Mouse (Mus musculus) testis, adult 2 months (tissue): ENCODE data around the gene Stard3nl. TPM values are rescaled to one million over a fixed set of nuclear protein-coding genes. Genes with fewer than 3 reads are reported as not detected.

Experiments
- H3K27ac ChIP-seq: fragments of 200-500 bp; 2 replicates; pipeline ENCODE4 v1.5.1; 2012; ENCODE audit warnings: low read depth, low read length; ENCODE audit not compliant: control insufficient read depth, insufficient read depth
- H3K27me3 ChIP-seq: fragments of 200-500 bp; 2 replicates; pipeline ENCODE4 v1.6.1; 2012; ENCODE audit warnings: mild to moderate bottlenecking, low read length, moderate library complexity; ENCODE audit not compliant: control insufficient read depth, insufficient read depth
- H3K36me3 ChIP-seq: fragments of 200-500 bp; 2 replicates; pipeline ENCODE4 v1.6.1; 2012; ENCODE audit warnings: mild to moderate bottlenecking, low read length; ENCODE audit not compliant: control insufficient read depth, insufficient read depth
- H3K4me1 ChIP-seq: fragments of 200-500 bp; 2 replicates; pipeline ENCODE4 v1.6.1; 2012; ENCODE audit warnings: low read length; ENCODE audit not compliant: control insufficient read depth, insufficient read depth
- H3K4me3 ChIP-seq: fragments of 200-500 bp; 2 replicates; pipeline ENCODE4 v1.5.1; 2012; ENCODE audit warnings: low read depth, mild to moderate bottlenecking, low read length, moderate library complexity, mixed read lengths; ENCODE audit not compliant: control insufficient read depth
- CTCF ChIP-seq: fragments of 200-500 bp; IDR thresholded peaks from 2 replicates; pipeline ENCODE4 v1.5.1; 2012; ENCODE audit warnings: low read depth, mild to moderate bottlenecking, inconsistent platforms, low read length, moderate library complexity; ENCODE audit not compliant: control insufficient read depth, insufficient read depth, insufficient replicate concordance
- POLR2A ChIP-seq: fragments of 200-500 bp; IDR thresholded peaks from 2 replicates; pipeline ENCODE4 v1.6.1; 2012; ENCODE audit warnings: low read depth, mild to moderate bottlenecking, inconsistent platforms, low read length, moderate library complexity; ENCODE audit not compliant: control insufficient read depth
- polyA plus RNA-seq: library from polyadenylated mRNA; depleted of rRNA; stranded (reverse); fragments of >200 nt; gene quantifications from 2 replicates; pipeline ENCODE4 v1.2.3, GENCODE M21; 2012

Stard3nl gene
- polyA plus RNA-seq, 1 experiment = 11.7 TPM

GRCm38 (mm10) chr13:19385226-19385625 is 10.4 kb downstream of the Stard3nl start:
- H3K36me3 ChIP-seq = no peaks in the 10 kb centered on the region
- H3K27me3 ChIP-seq = no peaks in the 10 kb centered on the region
- peaks cover 2% of the 10 kb centered on the region; the same call in 1 of the 2 replicates for H3K4me1 ChIP-seq
- no peak overlapping the region for H3K4me3 ChIP-seq
- H3K27ac ChIP-seq = no peak overlapping the region
- no peak for TF ChIP-seq CTCF
- TF ChIP-seq POLR2A = no peak

- TF ChIP-seq POLR2A (no peak), CTCF (no peak)
- no peaks in the 10 kb centered on the region for H3K27me3 ChIP-seq
- no peak overlapping the region for H3K27ac ChIP-seq
Observed at GRCm38 (mm10) chr13:19381112-19381828, 14.3 kb downstream of the Stard3nl start.

GRCm38 (mm10) chr13:19379313-19379712 is 16.3 kb downstream of the Stard3nl start:
- no peaks in the 10 kb centered on the region for H3K36me3 ChIP-seq
- no peaks in the 10 kb centered on the region for H3K4me1 ChIP-seq
- no peak overlapping the region for H3K27ac ChIP-seq
- no peak overlapping the region for H3K4me3 ChIP-seq
- H3K27me3 ChIP-seq = no peaks in the 10 kb centered on the region
- TF ChIP-seq POLR2A (no peak), CTCF (no peak)

More at GRCm38 (mm10) chr13:19381112-19381828, 14.3 kb downstream of the Stard3nl start:
- Histone ChIP-seq H3K36me3 (no peaks in the 10 kb centered on the region), H3K4me3 (no peak overlapping the region), H3K4me1 (no peaks in the 10 kb centered on the region)

GRCm38 (mm10) chr13:19372133-19372729 is 23.4 kb downstream of the Stard3nl start:
- TF ChIP-seq CTCF (no peak), POLR2A (no peak)
- H3K27me3 ChIP-seq = no peaks in the 10 kb centered on the region
- no peak overlapping the region for H3K27ac ChIP-seq
- H3K36me3 ChIP-seq = no peaks in the 10 kb centered on the region
- H3K4me1 ChIP-seq = no peaks in the 10 kb centered on the region
- no peak overlapping the region for H3K4me3 ChIP-seq

- no peaks in the 10 kb centered on the region for H3K4me1 ChIP-seq
- no peaks in the 10 kb centered on the region for H3K27me3 ChIP-seq
- H3K36me3 ChIP-seq = no peaks in the 10 kb centered on the region
- no peak overlapping the region for H3K27ac ChIP-seq
- no peak for TF ChIP-seq POLR2A
- TF ChIP-seq CTCF = no peak
- no peak overlapping the region for H3K4me3 ChIP-seq
Observed at GRCm38 (mm10) chr13:19368817-19369216, 26.8 kb downstream of the Stard3nl start.

GRCm38 (mm10) chr13:19367536-19367935 is 28.1 kb downstream of the Stard3nl start:
- TF ChIP-seq CTCF (no peak), POLR2A (no peak)
- H3K27ac ChIP-seq = no peak overlapping the region
- no peaks in the 10 kb centered on the region for H3K27me3 ChIP-seq
- H3K4me1 ChIP-seq = no peaks in the 10 kb centered on the region
- H3K4me3 ChIP-seq = no peak overlapping the region
- H3K36me3 ChIP-seq = no peaks in the 10 kb centered on the region

- Histone ChIP-seq H3K27ac (no peak overlapping the region), H3K36me3 (no peaks in the 10 kb centered on the region), H3K4me1 (no peaks in the 10 kb centered on the region), H3K4me3 (no peak overlapping the region), H3K27me3 (no peaks in the 10 kb centered on the region)
- TF ChIP-seq POLR2A (no peak), CTCF (no peak)
Observed at GRCm38 (mm10) chr13:19366866-19367265, 28.7 kb downstream of the Stard3nl start.
